Mouse (Mus musculus) forebrain, embryonic 12.5 days (tissue): ENCODE results near the gene Wars. TPM values are rescaled to one million over a fixed set of nuclear protein-coding genes. Genes with fewer than 3 reads are reported as not detected.
A peak's percentile ranks its signal among the peaks of the same experiment; 100 is the strongest.

Experiments
- ATAC-seq: fragments of 200-750 bp; cut with Nextera tagmentation; 2 replicates; pipeline ENCODE4 v1.8.0; 2017; ENCODE audit warnings: moderate TSS enrichment; ENCODE audit not compliant: low FRiP score
- H3K27ac ChIP-seq: fragments of 300-500 bp; sonication (generic); 2 replicates; pipeline ENCODE4 v1.5.1; 2016; ENCODE audit warnings: mild to moderate bottlenecking
- H3K27me3 ChIP-seq: fragments of 300-500 bp; sonication (generic); 2 replicates; pipeline ENCODE4 v1.6.1; 2016; ENCODE audit warnings: mild to moderate bottlenecking
- H3K36me3 ChIP-seq: fragments of 300-500 bp; sonication (generic); replicated peaks from 2 replicates; pipeline ENCODE4 v1.6.1; 2016; ENCODE audit warnings: mild to moderate bottlenecking
- H3K4me1 ChIP-seq: fragments of 300-500 bp; sonication (generic); 2 replicates; pipeline ENCODE4 v1.6.1; 2016
- H3K4me2 ChIP-seq: fragments of 300-500 bp; sonication (generic); 2 replicates; pipeline ENCODE4 v1.6.1; 2016; ENCODE audit warnings: mild to moderate bottlenecking, moderate library complexity
- H3K4me3 ChIP-seq: fragments of 300-500 bp; sonication (generic); replicated peaks from 2 replicates; pipeline ENCODE4 v1.5.1; 2016; ENCODE audit warnings: mild to moderate bottlenecking
- H3K9ac ChIP-seq: fragments of 300-500 bp; sonication (generic); 2 replicates; pipeline ENCODE4 v1.6.1; 2016; ENCODE audit warnings: mild to moderate bottlenecking
- H3K9me3 ChIP-seq: fragments of 300-500 bp; sonication (generic); 2 replicates; pipeline ENCODE4 v1.6.1; 2016
- WGBS: fragments of 180-500 bp; shearing (Covaris S2); methylation state at CpG from one replicate; pipeline ENCODE4 v1.1.7; 2016; 5-methylcytosine and 5-hydroxymethylcytosine counted together
- polyA plus RNA-seq: library from polyadenylated mRNA; unstranded; fragments of >200 nt; fragmentation: Nextera tagmentation; extraction: Ambion mirVana; gene quantifications from 2 replicates; pipeline ENCODE4 v1.2.1, GENCODE M21; 2016

The Wars gene
- polyA plus RNA-seq, 1 experiment from 2014 or later, result 126 TPM

GRCm38 (mm10) chr12:108928249-108928648 lies 34.3 kb upstream of the Wars start:
- Histone ChIP-seq H3K27me3 (no peaks in the 10 kb centered on the region), H3K9me3 (no peaks in the 10 kb centered on the region), H3K4me2 (no peak overlapping the region), H3K27ac (no peak overlapping the region), H3K36me3 (no peaks in the 10 kb centered on the region), H3K9ac (no peak overlapping the region), H3K4me3 (no peak overlapping the region), H3K4me1 (peaks cover 27% of the 10 kb centered on the region)
- 83% methylated on average over 2 of the region's 2 CpGs for WGBS
- ATAC-seq, result no peak

DNA sequence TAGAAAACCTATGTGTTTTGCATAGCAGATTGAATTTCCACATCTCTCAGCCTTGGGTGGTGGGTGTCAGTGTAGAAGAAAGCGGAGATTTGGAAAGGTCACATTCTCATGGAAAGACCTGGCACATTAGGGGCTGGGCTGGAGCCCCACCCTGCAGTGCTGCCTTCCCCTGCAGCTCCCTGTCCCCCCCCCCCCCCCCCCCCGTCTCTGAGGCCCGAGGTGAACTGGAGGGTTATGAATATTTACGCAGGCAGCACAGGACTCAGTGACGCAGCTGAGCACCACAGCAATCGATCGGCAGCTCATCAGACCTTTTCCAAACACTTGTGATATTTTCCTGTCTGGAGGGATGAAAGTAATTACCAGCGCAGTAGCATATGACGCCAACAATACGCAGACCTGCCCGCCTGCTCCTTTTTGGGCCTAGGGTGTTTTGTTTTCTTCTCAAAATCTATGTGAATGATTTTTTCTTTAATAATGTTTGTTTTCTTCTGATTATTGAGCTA lies 32.7 kb upstream of the Wars start:
- peak; percentile 39; the same call in 1 of the 2 replicates for ATAC-seq
- peaks cover 21% of the 10 kb centered on the region for H3K4me1 ChIP-seq
- H3K27me3 ChIP-seq, result no peaks in the 10 kb centered on the region
- no peak overlapping the region for H3K9ac ChIP-seq
- H3K36me3 ChIP-seq, result no peaks in the 10 kb centered on the region
- H3K9me3 ChIP-seq, result no peaks in the 10 kb centered on the region
- H3K4me3 ChIP-seq, result no peak overlapping the region
- 60% methylated on average over 9 of the region's 11 CpGs for WGBS
- H3K4me2 ChIP-seq, result no peak overlapping the region
- H3K27ac ChIP-seq, result no peak overlapping the region

GRCm38 (mm10) chr12:108918753-108919152 lies 24.8 kb upstream of the Wars start:
- H3K9me3 ChIP-seq, result no peaks in the 10 kb centered on the region
- peaks cover 53% of the 10 kb centered on the region for H3K4me1 ChIP-seq
- no peak for ATAC-seq
- no peak overlapping the region for H3K4me2 ChIP-seq
- H3K4me3 ChIP-seq, result no peak overlapping the region
- H3K27me3 ChIP-seq, result peaks cover 4% of the 10 kb centered on the region; the same call in 1 of the 2 replicates
- WGBS, result 76% methylated on average over 4 of the region's 4 CpGs
- 0 out of 2 replicates have a peak overlapping the region, but pooled peaks have one; percentile 48 for H3K27ac ChIP-seq
- no peaks in the 10 kb centered on the region for H3K36me3 ChIP-seq
- H3K9ac ChIP-seq, result no peak overlapping the region

DNA sequence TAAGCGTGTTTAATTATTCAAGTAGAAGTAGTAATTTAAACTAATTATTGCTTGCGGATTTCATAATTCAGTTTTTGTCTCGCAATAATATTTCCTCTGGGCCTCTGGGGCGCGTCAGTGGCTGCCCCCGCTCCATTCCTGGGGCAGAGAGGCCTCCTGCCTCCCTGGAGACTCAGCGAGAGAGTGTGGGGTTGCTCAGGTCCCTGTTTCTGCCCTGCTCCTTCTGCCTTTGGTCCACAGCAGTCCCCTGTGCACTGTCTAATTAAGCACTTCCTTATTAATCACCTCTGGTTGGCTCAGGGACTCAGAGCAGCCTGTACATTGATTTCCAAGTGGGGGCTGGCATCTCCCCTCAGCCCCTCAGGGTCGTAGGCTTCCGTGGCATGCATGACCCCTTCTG lies 23.5 kb upstream of the Wars start:
- peaks cover 63% of the 10 kb centered on the region for H3K4me1 ChIP-seq
- peak overlapping the region; percentile 56; the same call in 1 of the 2 replicates for H3K27ac ChIP-seq
- peaks cover 6% of the 10 kb centered on the region; the same call in 1 of the 2 replicates for H3K27me3 ChIP-seq
- no peak overlapping the region for H3K4me3 ChIP-seq
- no peaks in the 10 kb centered on the region for H3K9me3 ChIP-seq
- WGBS, result 34% methylated on average over 9 of the region's 9 CpGs
- no peak; the same call in 1 of the 2 replicates for ATAC-seq
- H3K4me2 ChIP-seq, result no peak overlapping the region
- H3K9ac ChIP-seq, result 0 out of 2 replicates have a peak overlapping the region, but pooled peaks have one; percentile 21
- no peaks in the 10 kb centered on the region for H3K36me3 ChIP-seq

- H3K4me3 ChIP-seq, result no peak overlapping the region
- no peaks in the 10 kb centered on the region for H3K9me3 ChIP-seq
- ATAC-seq, result peak; percentile 54
- H3K4me2 ChIP-seq, result no peak overlapping the region
- H3K27me3 ChIP-seq, result peaks cover 7% of the 10 kb centered on the region; the same call in 1 of the 2 replicates
- 0 out of 2 replicates have a peak overlapping the region, but pooled peaks have one; percentile 59 for H3K27ac ChIP-seq
- 38% methylated on average over 7 of the region's 7 CpGs for WGBS
- H3K4me1 ChIP-seq, result peaks cover 68% of the 10 kb centered on the region
- H3K36me3 ChIP-seq, result no peaks in the 10 kb centered on the region
- H3K9ac ChIP-seq, result no peak overlapping the region
Measured at GRCm38 (mm10) chr12:108916447-108917042, 22.6 kb upstream of the Wars start.

GRCm38 (mm10) chr12:108915893-108916292 lies 21.9 kb upstream of the Wars start:
- no peak overlapping the region for H3K4me2 ChIP-seq
- H3K4me1 ChIP-seq, result peaks cover 75% of the 10 kb centered on the region
- no peak overlapping the region for H3K27ac ChIP-seq
- H3K27me3 ChIP-seq, result peaks cover 11% of the 10 kb centered on the region
- no peak overlapping the region for H3K9ac ChIP-seq
- peak; percentile 65 for ATAC-seq
- 13% methylated on average over 6 of the region's 6 CpGs for WGBS
- no peaks in the 10 kb centered on the region for H3K9me3 ChIP-seq
- no peak overlapping the region for H3K4me3 ChIP-seq
- H3K36me3 ChIP-seq, result no peaks in the 10 kb centered on the region

DNA sequence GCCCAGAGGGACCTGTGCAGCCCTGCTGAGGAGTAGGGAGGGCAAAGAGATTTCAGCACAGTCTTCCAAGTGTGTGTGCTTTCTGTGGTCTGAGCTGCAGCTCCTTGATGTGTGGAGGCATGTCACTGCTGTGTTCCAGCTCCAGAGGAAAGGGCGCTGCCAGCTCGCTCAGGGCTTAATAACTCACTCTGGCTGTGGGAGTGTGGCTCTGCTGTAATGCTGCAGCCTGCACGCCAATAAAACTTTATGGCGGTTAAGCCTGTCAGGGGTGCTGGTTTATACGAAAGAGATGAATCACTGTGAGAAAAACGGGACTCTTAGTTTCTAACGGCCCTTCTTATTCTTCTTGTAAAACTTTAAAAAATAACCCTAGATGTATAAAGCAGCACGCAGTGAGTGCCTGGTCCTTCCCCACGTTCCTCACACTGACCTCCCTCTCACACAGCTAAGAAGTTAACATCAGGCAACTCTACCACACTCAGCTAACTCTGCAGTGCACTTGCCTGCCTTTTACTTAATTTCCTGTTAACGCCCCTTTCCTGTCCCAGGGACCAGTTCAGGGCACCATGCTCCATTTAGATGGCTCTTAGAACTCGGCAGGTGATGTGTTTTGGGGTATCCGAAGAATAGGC lies 20.9 kb upstream of the Wars start:
- no peaks in the 10 kb centered on the region for H3K36me3 ChIP-seq
- peaks cover 8% of the 10 kb centered on the region for H3K27me3 ChIP-seq
- peaks cover 85% of the 10 kb centered on the region for H3K4me1 ChIP-seq
- H3K4me3 ChIP-seq, result no peak overlapping the region
- H3K27ac ChIP-seq, result 0 out of 2 replicates have a peak overlapping the region, but pooled peaks have one; percentile 38
- no peak for ATAC-seq
- 69% methylated on average over 12 of the region's 12 CpGs for WGBS
- H3K4me2 ChIP-seq, result no peak overlapping the region
- no peak overlapping the region for H3K9ac ChIP-seq
- H3K9me3 ChIP-seq, result no peaks in the 10 kb centered on the region

- no peak for ATAC-seq
- Histone ChIP-seq H3K4me2 (no peak overlapping the region), H3K36me3 (no peaks in the 10 kb centered on the region), H3K27ac (0 out of 2 replicates have a peak overlapping the region, but pooled peaks have one; percentile 38), H3K27me3 (peaks cover 8% of the 10 kb centered on the region), H3K4me3 (no peak overlapping the region), H3K4me1 (peaks cover 88% of the 10 kb centered on the region), H3K9me3 (no peaks in the 10 kb centered on the region), H3K9ac (no peak overlapping the region)
- WGBS, result 43% methylated on average over 3 of the region's 3 CpGs
Measured at GRCm38 (mm10) chr12:108914198-108914597, 20.2 kb upstream of the Wars start.

- Histone ChIP-seq H3K36me3 (no peaks in the 10 kb centered on the region), H3K4me1 (peaks cover 82% of the 10 kb centered on the region), H3K4me2 (no peak overlapping the region), H3K27ac (no peak overlapping the region), H3K27me3 (peaks cover 8% of the 10 kb centered on the region), H3K4me3 (no peak overlapping the region), H3K9me3 (no peaks in the 10 kb centered on the region), H3K9ac (no peak overlapping the region)
- WGBS, result 91% methylated on average over 2 of the region's 2 CpGs
- ATAC-seq, result no peak
Measured at GRCm38 (mm10) chr12:108912442-108912841, 18.5 kb upstream of the Wars start.

- H3K4me1 ChIP-seq, result peaks cover 80% of the 10 kb centered on the region
- no peak overlapping the region for H3K4me3 ChIP-seq
- no peaks in the 10 kb centered on the region for H3K36me3 ChIP-seq
- H3K9me3 ChIP-seq, result no peaks in the 10 kb centered on the region
- H3K4me2 ChIP-seq, result no peak overlapping the region
- ATAC-seq, result no peak
- peaks cover 8% of the 10 kb centered on the region for H3K27me3 ChIP-seq
- WGBS, result 82% methylated on average over 8 of the region's 8 CpGs
- H3K27ac ChIP-seq, result peak overlapping the region; percentile 25; the same call in 1 of the 2 replicates
- no peak overlapping the region for H3K9ac ChIP-seq
Measured at GRCm38 (mm10) chr12:108909846-108910433, 16.0 kb upstream of the Wars start.

DNA sequence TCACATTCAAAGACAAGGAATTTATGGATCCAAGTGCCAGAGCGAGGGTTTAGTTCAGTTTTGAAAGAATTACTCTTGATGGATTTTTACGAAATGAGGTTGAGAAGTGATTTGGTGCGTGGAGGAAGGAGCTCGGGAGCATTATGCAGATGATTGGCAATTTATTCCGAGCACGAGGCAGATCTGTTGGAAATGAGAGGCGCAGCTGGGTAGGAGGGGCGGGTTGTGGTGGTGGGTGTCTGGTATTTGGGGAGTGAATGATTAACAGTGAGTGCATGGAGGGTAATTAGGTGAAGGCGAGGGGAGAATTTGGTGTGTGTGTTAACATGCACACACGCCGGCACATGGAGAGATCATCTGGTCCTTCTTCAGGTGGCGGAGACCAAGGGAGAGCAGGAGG lies 12.4 kb upstream of the Wars start:
- H3K4me2 ChIP-seq, result no peak overlapping the region; the same call in 1 of the 2 replicates
- ATAC-seq, result no peak
- H3K4me1 ChIP-seq, result peaks cover 63% of the 10 kb centered on the region
- 56% methylated on average over 12 of the region's 12 CpGs for WGBS
- no peaks in the 10 kb centered on the region for H3K36me3 ChIP-seq
- no peak overlapping the region for H3K9ac ChIP-seq
- H3K4me3 ChIP-seq, result no peak overlapping the region
- peaks cover 3% of the 10 kb centered on the region; the same call in 1 of the 2 replicates for H3K27me3 ChIP-seq
- H3K27ac ChIP-seq, result peak overlapping the region; percentile 65
- H3K9me3 ChIP-seq, result no peaks in the 10 kb centered on the region

GRCm38 (mm10) chr12:108905620-108906302 lies 11.8 kb upstream of the Wars start:
- ATAC-seq, result peak; percentile 24; the same call in 1 of the 2 replicates
- peaks cover 56% of the 10 kb centered on the region for H3K4me1 ChIP-seq
- 30% methylated on average over 14 of the region's 14 CpGs for WGBS
- no peaks in the 10 kb centered on the region for H3K27me3 ChIP-seq
- no peaks in the 10 kb centered on the region for H3K9me3 ChIP-seq
- 0 out of 2 replicates have a peak overlapping the region, but pooled peaks have one; percentile 8 for H3K9ac ChIP-seq
- no peaks in the 10 kb centered on the region for H3K36me3 ChIP-seq
- H3K4me3 ChIP-seq, result no peak overlapping the region
- H3K4me2 ChIP-seq, result no peak overlapping the region
- peak overlapping the region; percentile 76 for H3K27ac ChIP-seq
